Mouse (Mus musculus) thymus, postnatal 25 days (tissue): ENCODE results near the gene Ephb2.

Experiments
- DNase-seq: peaks from one replicate; pipeline ENCODE4 v3.0.0; 2022

Ephb2 gene

GRCm38 (mm10) chr4:136696381-136696925 is 139.3 kb downstream of the Ephb2 start:
- peak; percentile 67 for DNase-seq

- no peak for DNase-seq
Observed at GRCm38 (mm10) chr4:136695696-136696095, 140.1 kb downstream of the Ephb2 start.

GRCm38 (mm10) chr4:136690034-136690433 is 145.8 kb downstream of the Ephb2 start:
- DNase-seq: no peak

GRCm38 (mm10) chr4:136688113-136688512 is 147.7 kb downstream of the Ephb2 start:
- peak; percentile 12 for DNase-seq

GRCm38 (mm10) chr4:136685431-136685869 is 150.3 kb downstream of the Ephb2 start:
- no peak for DNase-seq

- peak; percentile 18 for DNase-seq
Observed at GRCm38 (mm10) chr4:136684485-136684884, 151.3 kb downstream of the Ephb2 start.

GRCm38 (mm10) chr4:136680641-136681040 is 155.1 kb downstream of the Ephb2 start:
- DNase-seq: no peak

- no peak for DNase-seq
Observed at GRCm38 (mm10) chr4:136679221-136679620, 156.6 kb downstream of the Ephb2 start.

GRCm38 (mm10) chr4:136678480-136678879 is 157.3 kb downstream of the Ephb2 start:
- DNase-seq: peak; percentile 85

GRCm38 (mm10) chr4:136675439-136675838 is 160.3 kb downstream of the Ephb2 start:
- no peak for DNase-seq

- DNase-seq: no peak
Observed at GRCm38 (mm10) chr4:136672335-136673090, 163.3 kb downstream of the Ephb2 start.

GRCm38 (mm10) chr4:136667757-136668156 is 168.0 kb downstream of the Ephb2 start:
- no peak for DNase-seq

- no peak for DNase-seq
Observed at GRCm38 (mm10) chr4:136666002-136666401, 169.8 kb downstream of the Ephb2 start.

- DNase-seq: no peak
Observed at GRCm38 (mm10) chr4:136665068-136665467, 170.7 kb downstream of the Ephb2 start.

- DNase-seq: no peak
Observed at GRCm38 (mm10) chr4:136657914-136658313, 177.9 kb downstream of the Ephb2 start.

GRCm38 (mm10) chr4:136653692-136654234 is 182.0 kb downstream of the Ephb2 start:
- DNase-seq: no peak

GRCm38 (mm10) chr4:136653019-136653418 is 182.8 kb downstream of the Ephb2 start:
- no peak for DNase-seq

GRCm38 (mm10) chr4:136652528-136652910 is 183.3 kb downstream of the Ephb2 start:
- DNase-seq: no peak

GRCm38 (mm10) chr4:136651882-136652527 is 183.8 kb downstream of the Ephb2 start:
- DNase-seq: no peak

GRCm38 (mm10) chr4:136651357-136651811 is 184.4 kb downstream of the Ephb2 start:
- DNase-seq: peak; percentile 47

- no peak for DNase-seq
Observed at GRCm38 (mm10) chr4:136650261-136650660, 185.5 kb downstream of the Ephb2 start.

- no peak for DNase-seq
Observed at GRCm38 (mm10) chr4:136649480-136650196, 186.2 kb downstream of the Ephb2 start.

- DNase-seq: peak; percentile 81
Observed at GRCm38 (mm10) chr4:136648922-136649479, 186.8 kb downstream of the Ephb2 start.
